Mouse (Mus musculus): ENCODE measurements around the gene Exo5.
A peak's percentile ranks its signal among the peaks of the same experiment; 100 is the strongest.

GRCm38 (mm10) chr4:120928686-120929085 is 3.9 kb upstream of the Exo5 start:
- TF ChIP-seq NRF1 (IDR thresholded peaks at IDR 0.05; ENCODE audit: insufficient read depth, low read depth, low read length, poor library complexity, severe bottlenecking) = no peak
- no peak for TF ChIP-seq POLR2A (IDR thresholded peaks at IDR 0.05; ENCODE audit: control insufficient read depth in 1 of 2, insufficient read depth in 1 of 2, low read depth in 1 of 2, low read length in 2 of 2, poor library complexity in 1 of 2)
- TF ChIP-seq BHLHE40 (IDR thresholded peaks at IDR 0.05; ENCODE audit: borderline replicate concordance, low read depth, low read length) = no peak
- TF ChIP-seq UBTF (IDR thresholded peaks at IDR 0.05; ENCODE audit: borderline replicate concordance, insufficient read depth, low read depth, low read length) = no peak
- peak in 1 of 3 experiments; percentile 20; a peak in 1 of 6 replicates for TF ChIP-seq CTCF (IDR thresholded peaks at IDR 0.05 in 2 of 3, conservative IDR thresholded peaks at IDR 0.05 in 1 of 3; ENCODE audit: control insufficient read depth in 1 of 3, insufficient read depth in 1 of 3, low read depth in 2 of 3, low read length in 3 of 3, poor library complexity in 1 of 3, severe bottlenecking in 1 of 3)
- no peak for TF ChIP-seq ZNF384 (IDR thresholded peaks at IDR 0.05; ENCODE audit: low read depth, low read length)
- TF ChIP-seq ZMIZ1 (IDR thresholded peaks at IDR 0.05; ENCODE audit: low read depth, low read length) = no peak
- no peak for TF ChIP-seq MAFK (IDR thresholded peaks at IDR 0.05; ENCODE audit: borderline replicate concordance, low read depth, low read length)
- TF ChIP-seq EP300 (IDR thresholded peaks at IDR 0.05; ENCODE audit: low read depth in 1 of 2, low read length in 2 of 2) = no peak
- no peak for TF ChIP-seq SIN3A (IDR thresholded peaks at IDR 0.05; ENCODE audit: low read length)
- no peak for TF ChIP-seq MYC (IDR thresholded peaks at IDR 0.05; ENCODE audit: low read depth, low read length)
- TF ChIP-seq CHD2 (IDR thresholded peaks at IDR 0.05; ENCODE audit: low read length) = no peak
- no peak for TF ChIP-seq ETS1 (IDR thresholded peaks at IDR 0.05; ENCODE audit: low read depth, low read length)
- TF ChIP-seq SMC3 (IDR thresholded peaks at IDR 0.05; ENCODE audit: low read depth, low read length) = peak; percentile 28

Data from MEL (cell line).